Mouse (Mus musculus) adrenal gland, postnatal 4 days (tissue): ENCODE data around the gene Enpp1. TPM values are rescaled to one million over a fixed set of nuclear protein-coding genes. Genes with fewer than 3 reads are reported as not detected.

Source experiments
- DNase-seq, 2 experiments: peaks; one replicate each; pipeline ENCODE4 v3.0.0; 2021 to 2022; ENCODE audit warnings: low spot score in 2 of 2, mixed read lengths in 2 of 2
- total RNA-seq, 2 experiments: library from RNA; stranded (reverse); gene quantifications; 2 replicates each; pipeline ENCODE4 v1.2.3; 2021

Enpp1 gene
- total RNA-seq, 2 experiments from 2014 or later, result 6.0 to 7.7 TPM

DNA sequence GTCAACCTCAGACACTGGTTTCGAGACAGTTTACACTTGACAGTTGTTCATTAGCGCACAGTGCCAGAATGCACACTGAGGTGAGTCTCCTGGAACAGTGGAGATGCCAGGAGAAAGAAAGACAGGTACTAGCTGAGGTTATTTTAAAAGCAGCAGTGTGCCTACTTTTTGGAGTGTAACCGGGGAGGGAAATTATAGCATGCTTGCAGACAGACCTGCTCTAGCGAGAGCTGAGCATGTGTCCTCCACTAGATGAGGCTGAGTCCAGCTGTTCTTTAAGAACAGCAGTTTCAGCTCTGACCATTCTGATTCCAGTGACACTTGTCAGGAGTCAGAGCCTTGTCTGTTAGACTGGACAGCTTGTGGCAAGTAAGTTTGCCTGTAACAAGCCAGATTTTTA is 114.2 kb downstream of the Enpp1 start:
- DNase-seq, result no peak

- DNase-seq, result no peak
Measured at GRCm38 (mm10) chr10:24596869-24597339, 115.1 kb downstream of the Enpp1 start.

GRCm38 (mm10) chr10:24596003-24596868 is 115.7 kb downstream of the Enpp1 start:
- no peak for DNase-seq

GRCm38 (mm10) chr10:24595250-24596002 is 116.5 kb downstream of the Enpp1 start, which contains the start of gene Ccn2:
Gene Ccn2 (plus strand): TSS chr10:24595442.
- DNase-seq, result peak; percentile 13 to 22

- DNase-seq, result no peak
Measured at GRCm38 (mm10) chr10:24593556-24593955, 118.4 kb downstream of the Enpp1 start.

DNA sequence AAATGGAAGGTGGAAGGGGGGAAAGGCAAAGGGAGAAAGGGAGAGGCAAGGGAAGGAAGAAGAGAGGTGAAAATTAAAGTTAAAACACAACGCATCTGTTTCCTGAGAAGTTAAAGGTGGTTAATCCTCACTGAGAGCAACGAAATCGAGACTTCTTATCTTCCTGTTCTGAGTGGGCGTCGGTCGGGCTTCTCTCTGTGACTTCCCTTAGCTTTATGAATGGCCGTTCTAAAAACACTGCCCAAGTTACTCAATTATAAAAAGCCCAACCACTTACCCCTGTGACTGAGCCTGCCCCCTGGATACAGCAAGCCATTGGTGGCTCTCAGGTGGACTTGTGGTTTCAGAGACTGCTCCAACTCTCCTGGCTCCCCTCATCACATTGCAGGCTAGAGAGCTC is 119.0 kb downstream of the Enpp1 start:
- no peak for DNase-seq

- DNase-seq, result no peak
Measured at GRCm38 (mm10) chr10:24592318-24592717, 119.6 kb downstream of the Enpp1 start.

GRCm38 (mm10) chr10:24591741-24592140 is 120.2 kb downstream of the Enpp1 start:
- no peak for DNase-seq

DNA sequence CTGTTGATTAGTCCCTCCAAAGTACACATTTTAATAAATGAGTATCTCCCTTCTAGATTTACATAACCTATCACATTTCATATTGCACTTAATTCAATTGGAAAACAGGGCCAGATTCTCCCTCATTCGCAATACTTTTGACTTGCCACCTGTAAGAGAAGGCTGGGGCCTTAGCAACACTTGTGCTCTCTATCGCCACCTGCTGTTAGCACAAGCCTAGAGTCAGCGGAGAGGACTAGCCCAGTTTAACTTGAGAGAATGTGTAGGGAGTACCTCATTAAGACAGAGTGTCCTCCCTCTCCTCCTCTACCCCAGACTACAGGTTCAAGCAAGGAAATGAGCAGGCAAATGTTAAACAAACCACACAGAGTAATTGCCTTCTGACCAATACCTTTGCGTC is 120.8 kb downstream of the Enpp1 start:
- DNase-seq, result peak in 1 of 2 experiments; percentile 66

- DNase-seq, result no peak
Measured at GRCm38 (mm10) chr10:24590546-24590945, 121.4 kb downstream of the Enpp1 start.

DNA sequence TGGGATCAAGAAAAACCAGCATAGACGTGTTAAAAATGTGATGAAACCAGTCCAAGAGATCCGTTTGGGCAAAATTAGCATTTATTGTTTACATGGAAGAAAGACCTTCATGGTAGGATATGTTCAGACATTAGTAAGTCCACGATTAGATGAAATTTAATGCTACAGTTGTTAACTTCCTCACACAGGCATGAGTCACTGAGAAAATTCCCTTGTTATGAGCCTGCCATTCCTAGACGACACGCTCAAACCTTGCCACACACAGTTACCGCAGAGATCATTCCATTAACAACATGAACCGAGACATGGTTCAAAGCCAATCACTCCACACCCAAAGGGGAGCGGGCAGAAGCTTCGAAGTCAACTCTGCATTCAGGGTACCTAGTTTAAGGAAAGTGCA is 122.7 kb downstream of the Enpp1 start:
- no peak for DNase-seq

- DNase-seq, result no peak
Measured at GRCm38 (mm10) chr10:24588824-24589223, 123.1 kb downstream of the Enpp1 start.

Other genes starting within 250 kb of the Enpp1 start
- 10 to 100 TPM; 20.8 to 24.8 TPM for gene Ccn2, start 116.7 kb downstream of the Enpp1 start, total RNA-seq
- 1 to 10 TPM; 7.1 to 7.3 TPM for gene Enpp3, start 130.7 kb upstream of the Enpp1 start, total RNA-seq
- 10 to 100 TPM; 32.0 to 33.2 TPM for gene Med23, start 157.8 kb upstream of the Enpp1 start, total RNA-seq
- gene Arg1, start 215.3 kb upstream of the Enpp1 start, total RNA-seq, result 10 to 100 TPM in 1 of 2 experiments, 1 to 10 TPM in 1; 1.3 to 23.9 TPM